Mouse (Mus musculus): ENCODE measurements at regions not wholly inside any gene's neighbourhood (a gene's known extent, or its start where the extent isn't known, plus 50 kb on each side); places are given as distances from the start of the nearest gene placed in this dataset.

GRCm38 (mm10) chr13:112168468-112168867 lies 119.8 kb upstream of the Ankrd55 start:
- TF ChIP-seq EP300 (IDR thresholded peaks at IDR 0.05; ENCODE audit: insufficient read depth, low read depth, low read length) (no peak), CTCF (IDR thresholded peaks at IDR 0.05; ENCODE audit: low read depth, low read length) (no peak), POLR2A (IDR thresholded peaks at IDR 0.05; ENCODE audit: insufficient read depth, low read length) (no peak)

All from ES-Bruce4 (cell line).